Mouse (Mus musculus) liver, embryonic 14.5 days (tissue): ENCODE results near the gene Crim1.

ENCODE experiments used
- CTCF ChIP-seq: IDR thresholded peaks from 2 replicates; pipeline ENCODE4 v1.5.1; 2016; ENCODE audit warnings: antibody characterized with exemption, low read depth, control low read depth
- EP300 ChIP-seq: IDR thresholded peaks from 2 replicates; pipeline ENCODE4 v1.6.1; 2016; ENCODE audit warnings: antibody characterized with exemption, low read depth

GRCm38 (mm10) chr17:78231567-78231966, 31.5 kb downstream of the Crim1 start:
- TF ChIP-seq EP300 (no peak), CTCF (no peak)
